16 mouse cellular contexts compared by ENCODE assay signal in genomic region chr7:84623718-84624117, GRCm38 (mm10).
"Had no signal": no experiment of that assay in that cellular context is flagged by ENCODE, and none has a peak within 500 bp of the region (broad histone marks: within the 10 kb centered on the region; RNA-seq: fewer than 3 reads in every experiment).

No protein-coding gene starts in this region.

- H3K27ac ChIP-seq: neural tube, embryonic 13.5 days; neural tube, embryonic 15.5 days; stomach, embryonic 15.5 days; stomach, postnatal 0 days had no signal

- H3K27me3 ChIP-seq: neural tube, embryonic 13.5 days; neural tube, embryonic 15.5 days; stomach, embryonic 15.5 days had no signal

- H3K4me2 ChIP-seq: neural tube, embryonic 13.5 days; neural tube, embryonic 15.5 days; stomach, embryonic 15.5 days had no signal

- H3K9me3 ChIP-seq: neural tube, embryonic 13.5 days; neural tube, embryonic 15.5 days; stomach, embryonic 15.5 days had no signal

- H3K4me1 ChIP-seq: neural tube, embryonic 13.5 days; neural tube, embryonic 15.5 days; stomach, embryonic 15.5 days had no signal

- DNase-seq: retina, postnatal 1 day; right cerebral cortex, adult 18-20 months; right cerebral cortex, postnatal 14 days; right cerebral cortex, postnatal 25 days; right cerebral cortex, postnatal 4 days; spleen, adult 18-20 months; thymus, adult 18-20 months; thymus, adult 2 months; thymus, postnatal 14 days; thymus, postnatal 25 days; thymus, postnatal 36 days; thymus, postnatal 4 days had no signal

- H3K9ac ChIP-seq: neural tube, embryonic 13.5 days; neural tube, embryonic 15.5 days; stomach, embryonic 15.5 days had no signal

- H3K4me3 ChIP-seq: neural tube, embryonic 13.5 days; neural tube, embryonic 15.5 days; stomach, embryonic 15.5 days had no signal
